Mouse (Mus musculus) bone marrow, adult 2 months (tissue): ENCODE results near the gene Oprd1.

Source experiments
- CTCF ChIP-seq: fragments of 200-500 bp; IDR thresholded peaks from 2 replicates; pipeline ENCODE4 v1.5.1; 2011; ENCODE audit warnings: low read length, control low read depth; ENCODE audit not compliant: control insufficient read depth, insufficient read depth
- POLR2A ChIP-seq: fragments of 200-500 bp; IDR thresholded peaks from 2 replicates; pipeline ENCODE4 v1.6.1; 2011; ENCODE audit warnings: low read depth, mild to moderate bottlenecking, control low read depth, low read length, borderline replicate concordance; ENCODE audit not compliant: control insufficient read depth

DNA sequence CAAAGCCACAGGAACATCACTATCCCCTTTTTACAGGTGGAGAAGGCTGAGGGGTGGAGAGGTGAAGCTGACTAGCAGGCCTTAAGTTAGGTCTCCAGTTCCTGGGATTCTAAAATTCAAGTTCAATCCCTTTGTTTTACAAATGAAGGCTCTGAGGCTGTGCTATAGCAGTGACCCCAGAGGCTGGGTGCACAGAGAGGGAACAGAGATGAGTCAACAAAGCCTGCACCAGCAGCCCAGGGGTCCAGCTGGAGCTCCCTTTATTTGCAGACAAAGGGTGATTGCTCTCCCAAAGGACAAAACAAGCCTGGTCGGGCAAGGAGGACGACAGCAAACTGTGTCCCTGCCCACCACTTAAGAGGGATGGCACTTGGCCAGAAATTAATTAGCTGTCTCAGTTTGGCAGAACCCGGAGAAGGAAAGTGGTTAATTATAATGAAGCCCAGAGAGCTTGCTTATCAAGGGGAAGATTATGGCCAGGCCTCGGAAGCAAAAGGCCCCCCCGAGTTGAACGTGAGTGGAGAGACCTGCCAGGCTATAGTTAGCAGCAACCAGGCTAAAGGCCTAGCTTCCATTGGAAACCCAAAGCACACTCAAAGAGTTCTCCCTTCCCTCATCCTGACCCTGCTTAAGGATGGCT is 15.2 kb downstream of the Oprd1 start:
- no peak for TF ChIP-seq CTCF
- TF ChIP-seq POLR2A: no peak
